Mouse (Mus musculus): ENCODE data around the gene Sult1c2.

DNA sequence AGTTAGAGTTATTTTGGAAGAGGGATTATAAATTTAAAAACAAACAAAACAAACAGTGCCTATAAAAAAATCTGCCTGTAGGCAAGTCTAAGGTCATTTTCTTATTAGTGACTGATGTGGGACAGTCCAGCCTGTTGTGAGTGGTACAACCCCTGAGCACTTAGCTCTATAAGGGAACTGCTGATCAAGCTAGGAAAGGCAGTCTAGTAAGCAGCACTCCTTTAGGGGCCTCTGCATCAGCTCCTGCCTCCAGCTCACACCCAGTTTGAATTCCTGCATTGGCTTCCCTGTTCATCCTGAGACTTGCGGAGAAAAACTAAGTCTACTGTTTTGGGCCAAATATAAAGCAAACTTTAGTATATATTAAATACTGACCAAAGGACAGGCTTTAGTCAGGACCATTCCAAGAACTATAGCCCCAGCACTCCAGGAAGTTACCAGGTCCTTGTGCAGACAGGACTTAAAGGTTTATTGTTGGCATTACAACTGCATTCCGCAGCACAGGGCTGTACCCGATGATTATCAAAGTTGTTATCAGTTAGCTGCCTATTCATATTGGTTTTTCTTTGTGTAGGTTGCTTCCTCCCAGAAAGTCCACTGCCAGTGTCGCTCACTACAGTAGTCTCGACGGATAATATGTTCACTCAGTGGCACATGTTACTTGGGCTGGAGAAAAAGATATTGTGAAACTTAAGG is 19.3 kb upstream of the Sult1c2 start:
- TF ChIP-seq CTCF (IDR thresholded peaks at IDR 0.05; ENCODE audit: insufficient read depth, low read length) (no peak), POLR2A (IDR thresholded peaks at IDR 0.05; ENCODE audit: borderline replicate concordance, extremely low read depth, low read depth, low read length) (no peak)

Measured in lung, adult 2 months (tissue).